9 mouse cellular contexts compared by ENCODE assay signal in the genomic region with DNA sequence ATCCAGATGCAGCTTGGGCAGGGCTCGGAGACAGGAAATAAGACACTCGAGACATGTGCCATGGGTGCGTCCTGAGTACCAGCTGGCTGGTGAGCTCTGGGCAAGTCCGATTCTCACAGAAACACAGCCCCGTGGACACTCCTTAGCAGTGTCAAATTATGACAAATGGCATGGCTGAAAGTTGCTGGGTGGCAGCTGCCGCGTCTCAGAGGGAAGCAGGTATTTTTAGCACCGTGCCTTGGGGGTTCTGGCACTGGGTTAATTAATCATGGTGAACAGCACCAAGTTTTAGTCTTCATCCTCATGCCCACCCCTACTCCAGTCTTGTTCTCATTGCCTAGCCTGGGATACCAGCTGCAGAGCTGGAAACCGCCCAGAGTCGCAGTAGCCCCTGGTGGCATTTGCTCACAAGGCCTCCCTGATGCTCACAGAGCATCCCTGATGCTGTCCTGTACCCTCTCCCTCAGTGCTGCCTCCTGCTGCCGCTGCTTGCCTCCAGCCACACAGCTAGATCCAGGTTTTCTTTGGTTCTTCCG. TPM values are rescaled to one million over a fixed set of nuclear protein-coding genes. Genes with fewer than 3 reads are reported as not detected.
DNase-seq lines count a peak whose midpoint lies in the region; ATAC-seq and TF ChIP-seq lines count a peak whose summit lies in the region.
"Had no signal": no experiment of that assay in that cellular context is flagged by ENCODE, and none has a peak within 500 bp of the region (broad histone marks: within the 10 kb centered on the region; RNA-seq: fewer than 3 reads in every experiment).

No protein-coding gene starts in this region.

- H3K27me3 ChIP-seq in cerebellum, adult 2 months (ENCODE audit: control insufficient read depth, insufficient read depth, low read length): no peaks in the 10 kb centered on the region
- H3K27me3 ChIP-seq in liver, embryonic 14.5 days (ENCODE audit: control insufficient read depth, insufficient read depth, low read length): peaks cover 5% of the 10 kb centered on the region; the same call in 1 of the 2 replicates
- peaks cover 8% of the 10 kb centered on the region for H3K27me3 ChIP-seq in liver, embryonic 11.5 days (replicated peaks; ENCODE audit: control insufficient read depth, insufficient read depth, low read length)
- no peaks in the 10 kb centered on the region for H3K27me3 ChIP-seq in hindbrain, embryonic 12.5 days

- H3K9ac ChIP-seq in liver, embryonic 14.5 days (replicated peaks): no peak overlapping the region
- no peak overlapping the region for H3K9ac ChIP-seq in liver, embryonic 11.5 days (ENCODE audit: low read depth, low read length)
- no peak overlapping the region for H3K9ac ChIP-seq in hindbrain, embryonic 12.5 days

- TF ChIP-seq CTCF in cerebellum, adult 2 months (IDR thresholded peaks at IDR 0.05; ENCODE audit: borderline replicate concordance, insufficient read depth, low read depth, low read length): 0 out of 2 replicates have a peak, but pooled peaks have one; percentile 38
- TF ChIP-seq CTCF in liver, embryonic 14.5 days (IDR thresholded peaks at IDR 0.05; ENCODE audit: low read depth): peak; percentile 36

- no peak for TF ChIP-seq POLR2A in cerebellum, adult 2 months (IDR thresholded peaks at IDR 0.05; ENCODE audit: borderline replicate concordance, insufficient read depth, low read length)

- 14% methylated on average over 12 of the region's 12 CpGs for WGBS in cerebellum, adult 2 months
- 42% methylated on average over 12 of the region's 12 CpGs for WGBS in liver, embryonic 14.5 days (ENCODE audit: insufficient replicate concordance)
- WGBS in liver, embryonic 11.5 days: 50% methylated on average over 12 of the region's 12 CpGs
- WGBS in hindbrain, embryonic 12.5 days: 28% methylated on average over 12 of the region's 12 CpGs

- H3K36me3 ChIP-seq in liver, embryonic 14.5 days (replicated peaks; ENCODE audit: control insufficient read depth, insufficient read depth, low read depth): no peaks in the 10 kb centered on the region
- H3K36me3 ChIP-seq in liver, embryonic 11.5 days (ENCODE audit: control insufficient read depth, insufficient read depth, low read length): no peaks in the 10 kb centered on the region
- no peaks in the 10 kb centered on the region for H3K36me3 ChIP-seq in hindbrain, embryonic 12.5 days

- ATAC-seq in liver, embryonic 14.5 days (ENCODE audit: insufficient read depth): no peak
- ATAC-seq in liver, embryonic 11.5 days (replicated peaks; ENCODE audit: low FRiP score): no peak
- ATAC-seq in hindbrain, embryonic 12.5 days (ENCODE audit: low FRiP score): peak; percentile 71

- no peak for TF ChIP-seq EP300 in liver, embryonic 14.5 days (IDR thresholded peaks at IDR 0.05; ENCODE audit: low read depth)

- H3K4me2 ChIP-seq in liver, embryonic 14.5 days (ENCODE audit: low read depth): no peak overlapping the region
- no peak overlapping the region for H3K4me2 ChIP-seq in liver, embryonic 11.5 days
- no peak overlapping the region for H3K4me2 ChIP-seq in hindbrain, embryonic 12.5 days (replicated peaks)

- peak in 1 of 2 experiments; percentile 30 for DNase-seq in cerebellum, adult 2 months
- no peak for DNase-seq in cerebellum, adult 9-11 months
- no peak for DNase-seq in liver, embryonic 14.5 days (ENCODE audit: low read depth in 3 of 3, low spot score in 3 of 3)
- no peak for DNase-seq in liver, embryonic 11.5 days (ENCODE audit: low spot score)
- peak; percentile 13 for DNase-seq in naive thymus-derived CD4-positive, alpha-beta T cell, adult 2 months (ENCODE audit: low read depth)
- no peak for DNase-seq in right cerebral cortex, postnatal 14 days
- no peak for DNase-seq in left cerebral cortex, postnatal 25 days (ENCODE audit: low spot score in 2 of 2)

- H3K4me1 ChIP-seq in cerebellum, adult 2 months (ENCODE audit: control insufficient read depth, insufficient read depth, low read length): peaks cover 12% of the 10 kb centered on the region
- H3K4me1 ChIP-seq in liver, embryonic 14.5 days (replicated peaks; ENCODE audit: control insufficient read depth in 2 of 2, insufficient read depth in 2 of 2, low read length in 1 of 2): no peaks in the 10 kb centered on the region
- peaks cover 1% of the 10 kb centered on the region; the same call in 1 of the 2 replicates for H3K4me1 ChIP-seq in liver, embryonic 11.5 days (replicated peaks; ENCODE audit: control insufficient read depth, insufficient read depth, low read length)
- H3K4me1 ChIP-seq in hindbrain, embryonic 12.5 days: peaks cover 34% of the 10 kb centered on the region

- H3K9me3 ChIP-seq in liver, embryonic 14.5 days (ENCODE audit: control insufficient read depth, low read length): no peaks in the 10 kb centered on the region
- H3K9me3 ChIP-seq in liver, embryonic 11.5 days (ENCODE audit: control insufficient read depth, low read length): no peaks in the 10 kb centered on the region
- no peaks in the 10 kb centered on the region for H3K9me3 ChIP-seq in hindbrain, embryonic 12.5 days (replicated peaks)

- no peak overlapping the region for H3K4me3 ChIP-seq in cerebellum, adult 2 months (replicated peaks; ENCODE audit: insufficient read depth, low read depth, low read length)
- H3K4me3 ChIP-seq in liver, embryonic 14.5 days (ENCODE audit: insufficient read depth in 1 of 2, low read depth in 2 of 2, low read length in 2 of 2): no peak overlapping the region
- H3K4me3 ChIP-seq in liver, embryonic 11.5 days (ENCODE audit: low read depth, low read length): no peak overlapping the region
- no peak overlapping the region for H3K4me3 ChIP-seq in hindbrain, embryonic 12.5 days

- no peak overlapping the region for H3K27ac ChIP-seq in cerebellum, adult 2 months (ENCODE audit: insufficient read depth, low read length)
- no peak overlapping the region for H3K27ac ChIP-seq in liver, embryonic 14.5 days
- H3K27ac ChIP-seq in liver, embryonic 11.5 days (ENCODE audit: low read depth, low read length): no peak overlapping the region
- H3K27ac ChIP-seq in hindbrain, embryonic 12.5 days: peak overlapping the region; percentile 72

- intact Hi-C loops in left cerebral cortex, postnatal 25 days (cut with DNase I): no loop called here

RNA-seq across cellular contexts. Expression of a gene that starts 5.0 kb away (rescaled TPM):
- polyA plus RNA-seq in cerebellum, adult 2 months (2012; rRNA removed): 0.23 TPM in 1 of 2 replicates, not detected in the other
- polyA plus RNA-seq in liver, embryonic 14.5 days (2012; rRNA removed): 0.03 TPM in 1 of 2 replicates, not detected in the other
- polyA plus RNA-seq in liver, embryonic 14.5 days (2014; fragmentation: Nextera tagmentation; extraction: Ambion mirVana): not detected in 2 replicates
- not detected in 2 replicates for polyA plus RNA-seq in liver, embryonic 11.5 days (2014; fragmentation: Nextera tagmentation; extraction: Ambion mirVana)
- 3.8 and 4.3 TPM in 2 replicates for polyA plus RNA-seq in hindbrain, embryonic 12.5 days (2016; fragmentation: Nextera tagmentation; extraction: Ambion mirVana)
- total RNA-seq in left cerebral cortex, postnatal 25 days (2021): not detected
- total RNA-seq: layer of hippocampus, adult 18-20 months had no signal
